Mouse (Mus musculus): Measurements from ENCODE around the gene Spata5.
"Not testable (repeated sequence)": the region's sequence is repeated elsewhere in the genome, so short reads cannot be mapped to it uniquely, and the experiment has no call there.

DNA sequence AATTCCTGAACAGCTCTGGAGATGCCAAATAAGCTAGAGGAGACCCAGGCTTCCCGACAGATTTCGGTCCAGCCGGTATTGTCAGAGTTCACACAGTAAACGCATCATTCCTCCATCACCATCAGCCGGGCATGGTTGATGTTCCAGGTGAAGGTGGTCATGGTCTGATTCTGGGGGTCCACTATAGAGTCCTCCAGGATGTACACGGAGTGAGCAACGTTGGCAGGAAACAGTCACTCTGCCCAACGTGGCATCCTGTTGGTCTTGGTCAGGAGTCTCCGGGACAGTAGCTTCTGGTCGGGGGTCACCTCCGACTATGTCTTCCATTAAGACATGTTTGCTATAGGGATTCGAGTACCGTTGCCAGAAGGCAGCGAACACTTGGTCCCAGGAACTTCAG, 179.9 kb downstream of the Spata5 start:
- TF ChIP-seq CTCF (IDR thresholded peaks at IDR 0.05; ENCODE audit: low read depth, low read length); POLR2A (IDR thresholded peaks at IDR 0.05; ENCODE audit: borderline replicate concordance, low read depth, low read length): not testable (repeated sequence)

Data from bone marrow macrophage, adult 2 months (primary cell).